Mouse (Mus musculus) ES-Bruce4 (cell line): ENCODE measurements at regions not wholly inside any gene's neighbourhood (a gene's known extent, or its start where the extent isn't known, plus 50 kb on each side); places are given as distances from the start of the nearest gene placed in this dataset.

Experiments used
- H3K27ac ChIP-seq: 2 replicates; pipeline ENCODE4 v1.5.1; 2012; ENCODE audit warnings: low read length, inconsistent platforms; ENCODE audit not compliant: insufficient read depth
- H3K27me3 ChIP-seq: 2 replicates; pipeline ENCODE4 v1.6.1; 2012; ENCODE audit warnings: mild to moderate bottlenecking, low read length, inconsistent platforms; ENCODE audit not compliant: control insufficient read depth, poor library complexity, insufficient read depth, severe bottlenecking
- H3K36me3 ChIP-seq: 2 replicates; pipeline ENCODE4 v1.6.1; 2012; ENCODE audit warnings: inconsistent platforms, mild to moderate bottlenecking, low read length, moderate library complexity; ENCODE audit not compliant: control insufficient read depth, poor library complexity, insufficient read depth, severe bottlenecking
- H3K4me1 ChIP-seq: one replicate; pipeline ENCODE4 v1.8.1; 2011; ENCODE audit warnings: low read length; ENCODE audit not compliant: control insufficient read depth, insufficient read depth
- H3K4me3 ChIP-seq: 2 replicates; pipeline ENCODE4 v1.5.1; 2011; ENCODE audit warnings: low read depth, mild to moderate bottlenecking, low read length
- H3K9ac ChIP-seq: 2 replicates; pipeline ENCODE4 v1.6.1; 2012; ENCODE audit warnings: low read depth, mild to moderate bottlenecking, inconsistent platforms; ENCODE audit not compliant: poor library complexity, severe bottlenecking
- H3K9me3 ChIP-seq: replicated peaks from 2 replicates; pipeline ENCODE4 v1.6.1; 2012; ENCODE audit warnings: mild to moderate bottlenecking, low read length, inconsistent platforms; ENCODE audit not compliant: control insufficient read depth, poor library complexity, insufficient read depth, severe bottlenecking
- CTCF ChIP-seq: IDR thresholded peaks from one replicate; pipeline ENCODE4 v1.8.1; 2011; ENCODE audit warnings: low read depth, low read length
- EP300 ChIP-seq: IDR thresholded peaks from 2 replicates; pipeline ENCODE4 v1.6.1; 2011; ENCODE audit warnings: low read depth, low read length; ENCODE audit not compliant: insufficient read depth
- POLR2A ChIP-seq: IDR thresholded peaks from one replicate; pipeline ENCODE4 v1.8.1; 2011; ENCODE audit warnings: low read length; ENCODE audit not compliant: insufficient read depth

GRCm38 (mm10) chr3:139867499-139867898 lies 662.0 kb downstream of the Stpg2 start:
- Histone ChIP-seq H3K4me1 (no peaks in the 10 kb centered on the region), H3K9me3 (no peaks in the 10 kb centered on the region), H3K27me3 (no peaks in the 10 kb centered on the region), H3K9ac (no peak overlapping the region), H3K36me3 (no peaks in the 10 kb centered on the region), H3K27ac (no peak overlapping the region), H3K4me3 (no peak overlapping the region)
- no peak for TF ChIP-seq POLR2A
- TF ChIP-seq CTCF: no peak
- TF ChIP-seq EP300: no peak

- Histone ChIP-seq H3K27me3 (no peaks in the 10 kb centered on the region), H3K4me3 (no peak overlapping the region), H3K4me1 (no peaks in the 10 kb centered on the region), H3K27ac (no peak overlapping the region), H3K9ac (no peak overlapping the region), H3K9me3 (no peaks in the 10 kb centered on the region), H3K36me3 (no peaks in the 10 kb centered on the region)
- TF ChIP-seq EP300: no peak
Observed at GRCm38 (mm10) chr3:139869779-139870178, 664.3 kb downstream of the Stpg2 start.

GRCm38 (mm10) chr3:139885942-139886860 lies 680.7 kb downstream of the Stpg2 start:
- Histone ChIP-seq H3K4me3 (no peak overlapping the region), H3K9me3 (no peaks in the 10 kb centered on the region), H3K9ac (no peak overlapping the region), H3K36me3 (no peaks in the 10 kb centered on the region), H3K27me3 (no peaks in the 10 kb centered on the region), H3K27ac (no peak overlapping the region), H3K4me1 (no peaks in the 10 kb centered on the region)
- no peak for TF ChIP-seq POLR2A
- TF ChIP-seq EP300: no peak
- no peak for TF ChIP-seq CTCF

- Histone ChIP-seq H3K4me1 (no peaks in the 10 kb centered on the region), H3K9ac (no peak overlapping the region), H3K27ac (no peak overlapping the region), H3K4me3 (no peak overlapping the region), H3K27me3 (no peaks in the 10 kb centered on the region), H3K36me3 (no peaks in the 10 kb centered on the region), H3K9me3 (no peaks in the 10 kb centered on the region)
- TF ChIP-seq EP300 (no peak), CTCF (no peak), POLR2A (no peak)
Observed at GRCm38 (mm10) chr3:139887265-139887664, 681.8 kb downstream of the Stpg2 start.

- H3K9ac ChIP-seq: no peak overlapping the region
- TF ChIP-seq EP300 (no peak), CTCF (no peak), POLR2A (no peak)
Observed at GRCm38 (mm10) chr3:139888537-139888936, 683.0 kb downstream of the Stpg2 start.

GRCm38 (mm10) chr3:139890186-139890585 lies 684.7 kb downstream of the Stpg2 start:
- TF ChIP-seq POLR2A: no peak
- TF ChIP-seq CTCF: no peak
- TF ChIP-seq EP300: no peak
- no peaks in the 10 kb centered on the region for H3K36me3 ChIP-seq
- H3K4me1 ChIP-seq: no peaks in the 10 kb centered on the region
- H3K27me3 ChIP-seq: no peaks in the 10 kb centered on the region
- no peak overlapping the region for H3K4me3 ChIP-seq
- H3K27ac ChIP-seq: no peak overlapping the region
- no peaks in the 10 kb centered on the region for H3K9me3 ChIP-seq
- H3K9ac ChIP-seq: no peak overlapping the region

More at GRCm38 (mm10) chr3:139888537-139888936, 683.0 kb downstream of the Stpg2 start:
- H3K27ac ChIP-seq: no peak overlapping the region
- no peaks in the 10 kb centered on the region for H3K36me3 ChIP-seq
- H3K27me3 ChIP-seq: no peaks in the 10 kb centered on the region
- H3K9me3 ChIP-seq: no peaks in the 10 kb centered on the region
- H3K4me1 ChIP-seq: no peaks in the 10 kb centered on the region
- H3K4me3 ChIP-seq: no peak overlapping the region
